Mouse (Mus musculus): ENCODE results near the gene Rps6kl1.

GRCm38 (mm10) chr12:85104789-85105188 lies 46.3 kb downstream of the Rps6kl1 start:
- TF ChIP-seq CTCF (IDR thresholded peaks at IDR 0.05; ENCODE audit: low read depth) (no peak), EP300 (IDR thresholded peaks at IDR 0.05; ENCODE audit: low read depth) (no peak)

Data from liver, embryonic 14.5 days (tissue).